Mouse (Mus musculus) small intestine, adult 2 months (tissue): ENCODE measurements around the gene Ogg1. TPM values are rescaled to one million over a fixed set of nuclear protein-coding genes. Genes with fewer than 3 reads are reported as not detected.

Experiments used
- H3K27ac ChIP-seq: fragments of 200-500 bp; 2 replicates; pipeline ENCODE4 v1.5.1; 2012; ENCODE audit warnings: low read depth, low read length, control low read depth, inconsistent platforms; ENCODE audit not compliant: insufficient read depth
- H3K27me3 ChIP-seq: fragments of 200-500 bp; 2 replicates; pipeline ENCODE4 v1.6.1; 2012; ENCODE audit warnings: mild to moderate bottlenecking, moderate library complexity, low read length, inconsistent platforms; ENCODE audit not compliant: control insufficient read depth, insufficient read depth
- H3K36me3 ChIP-seq: fragments of 200-500 bp; 2 replicates; pipeline ENCODE4 v1.6.1; 2012; ENCODE audit warnings: mild to moderate bottlenecking, low read length, control low read depth, inconsistent platforms; ENCODE audit not compliant: control insufficient read depth, insufficient read depth
- H3K4me1 ChIP-seq: fragments of 200-500 bp; 2 replicates; pipeline ENCODE4 v1.6.1; 2012; ENCODE audit warnings: low read length, inconsistent platforms, mixed read lengths; ENCODE audit not compliant: control insufficient read depth, insufficient read depth, insufficient read length
- H3K4me3 ChIP-seq: fragments of 200-500 bp; 2 replicates; pipeline ENCODE4 v1.5.1; 2012; ENCODE audit warnings: low read depth, mild to moderate bottlenecking, control low read depth, inconsistent platforms, low read length, moderate library complexity
- CTCF ChIP-seq: fragments of 200-500 bp; IDR thresholded peaks from 2 replicates; pipeline ENCODE4 v1.5.1; 2012; ENCODE audit warnings: low read depth, mild to moderate bottlenecking, control low read depth, inconsistent platforms, low read length, moderate library complexity, mixed read lengths; ENCODE audit not compliant: insufficient replicate concordance, insufficient read length; ENCODE audit errors: extremely low read depth
- POLR2A ChIP-seq: fragments of 200-500 bp; IDR thresholded peaks from 2 replicates; pipeline ENCODE4 v1.6.1; 2012; ENCODE audit warnings: low read depth, mild to moderate bottlenecking, control low read depth, inconsistent platforms, low read length, moderate library complexity
- WGBS: fragments of 180-500 bp; shearing (Covaris S2); methylation state at CpG from one replicate; pipeline ENCODE4 v1.1.7; 2018; 5-methylcytosine and 5-hydroxymethylcytosine counted together
- polyA plus RNA-seq: library from polyadenylated mRNA; depleted of rRNA; stranded (reverse); fragments of >200 nt; gene quantifications from 2 replicates; pipeline ENCODE4 v1.2.3, GENCODE M21; 2012

Gene Ogg1
- polyA plus RNA-seq, 1 experiment = 10.9 TPM

DNA sequence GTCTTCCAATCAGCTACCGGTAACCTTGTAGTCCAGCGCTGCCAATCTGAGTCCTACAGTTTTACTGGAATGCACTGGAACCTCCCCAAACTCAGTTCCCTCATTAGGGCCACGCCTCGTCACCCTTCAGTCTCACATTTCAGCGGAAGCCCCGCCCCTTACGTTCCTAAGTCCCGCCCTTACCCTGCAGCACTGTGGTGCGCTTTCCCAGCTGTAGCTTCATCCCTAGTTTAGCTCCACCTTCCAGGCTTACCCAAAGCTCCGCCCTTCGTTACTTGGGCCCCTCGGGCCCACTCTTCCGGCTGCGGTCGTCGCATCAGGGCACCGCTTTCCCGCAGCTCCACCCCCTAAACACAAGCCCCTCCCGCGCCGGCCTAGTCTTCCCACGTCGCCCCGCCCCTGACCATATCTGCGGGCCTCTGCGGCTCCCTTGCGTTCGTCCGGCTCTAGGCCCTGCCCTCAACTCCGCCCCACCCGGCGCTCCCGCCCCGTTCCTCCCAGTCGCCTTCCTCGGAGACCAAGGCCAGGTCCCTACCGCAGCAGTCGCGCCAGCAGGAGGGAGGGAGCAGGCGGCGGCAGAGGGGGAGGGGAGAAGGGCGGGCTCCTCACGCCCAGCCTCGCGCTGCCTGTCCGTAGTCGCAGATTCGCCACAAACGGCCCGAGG is 20.3 kb upstream of the Ogg1 start:
- H3K36me3 ChIP-seq = peaks cover 13% of the 10 kb centered on the region
- peak overlapping the region; percentile 99 for H3K27ac ChIP-seq
- peak; percentile 40; the same call in 1 of the 2 replicates for TF ChIP-seq POLR2A
- no peak for TF ChIP-seq CTCF
- under 1% methylated on average over 50 of the region's 50 CpGs for WGBS
- no peaks in the 10 kb centered on the region for H3K27me3 ChIP-seq
- H3K4me1 ChIP-seq = no peaks in the 10 kb centered on the region; the same call in 1 of the 2 replicates
- H3K4me3 ChIP-seq = peak overlapping the region; percentile 97

GRCm38 (mm10) chr6:113306986-113307349 is 19.8 kb upstream of the Ogg1 start, which contains the start of gene Brpf1:
TSS of gene Brpf1 (plus strand) at chr6:113307137.
- TF ChIP-seq CTCF = no peak
- TF ChIP-seq POLR2A = no peak; the same call in 1 of the 2 replicates
- Histone ChIP-seq H3K27ac (peak within 1 kb of the TSS; percentile 99), H3K4me1 (no peaks in the 10 kb centered on the region; the same call in 1 of the 2 replicates), H3K36me3 (peaks cover 13% of the 10 kb centered on the region), H3K4me3 (peak within 1 kb of the TSS; percentile 97), H3K27me3 (no peaks in the 10 kb centered on the region)
- WGBS = under 1% methylated on average over 32 of the region's 32 CpGs

DNA sequence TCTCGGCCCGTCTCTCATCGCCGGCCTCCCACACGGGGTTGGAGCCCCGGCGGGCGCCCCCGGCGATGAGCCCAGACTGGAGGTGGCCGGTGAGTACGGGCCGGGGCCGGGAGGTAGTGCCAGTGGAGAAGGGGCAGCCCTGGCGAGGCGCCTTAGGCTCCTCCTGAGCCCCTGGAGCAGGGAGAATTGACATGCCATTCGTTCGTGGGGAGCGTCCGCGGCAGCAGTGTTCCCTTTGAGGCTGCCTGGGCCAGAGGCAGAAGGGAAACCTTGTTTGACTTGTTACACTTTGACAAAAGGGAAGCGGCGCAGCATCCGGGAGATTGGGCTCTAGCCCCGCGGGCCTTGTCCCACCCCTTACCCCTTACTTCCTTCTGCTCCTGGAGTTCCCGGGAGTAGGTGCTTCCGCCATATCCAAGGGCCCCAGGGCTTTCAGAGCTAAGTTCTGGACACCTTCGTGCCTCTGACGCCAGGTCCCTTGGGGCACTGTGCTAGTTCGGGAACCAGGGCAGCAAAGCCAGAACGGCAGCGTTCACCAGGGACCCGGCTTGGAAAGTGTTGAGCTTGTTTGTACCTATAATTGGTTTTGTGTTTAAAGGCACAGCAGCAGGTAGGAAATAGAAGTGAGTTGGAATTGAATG is 19.2 kb upstream of the Ogg1 start:
- peak overlapping the region; percentile 99 for H3K27ac ChIP-seq
- TF ChIP-seq CTCF = no peak
- no peak; the same call in 1 of the 2 replicates for TF ChIP-seq POLR2A
- no peaks in the 10 kb centered on the region for H3K27me3 ChIP-seq
- H3K36me3 ChIP-seq = peaks cover 13% of the 10 kb centered on the region
- under 1% methylated on average over 34 of the region's 34 CpGs for WGBS
- H3K4me3 ChIP-seq = peak overlapping the region; percentile 97
- peaks cover under 1% of the 10 kb centered on the region; the same call in 1 of the 2 replicates for H3K4me1 ChIP-seq

- peak overlapping the region; percentile 99 for H3K27ac ChIP-seq
- H3K27me3 ChIP-seq = no peaks in the 10 kb centered on the region
- 5% methylated on average over 5 of the region's 5 CpGs for WGBS
- no peak for TF ChIP-seq CTCF
- TF ChIP-seq POLR2A = no peak
- H3K36me3 ChIP-seq = peaks cover 15% of the 10 kb centered on the region
- H3K4me1 ChIP-seq = peaks cover 2% of the 10 kb centered on the region; the same call in 1 of the 2 replicates
- peak overlapping the region; percentile 97 for H3K4me3 ChIP-seq
These were observed 18.6 kb upstream of the Ogg1 start for GRCm38 (mm10) chr6:113308141-113308540.

DNA sequence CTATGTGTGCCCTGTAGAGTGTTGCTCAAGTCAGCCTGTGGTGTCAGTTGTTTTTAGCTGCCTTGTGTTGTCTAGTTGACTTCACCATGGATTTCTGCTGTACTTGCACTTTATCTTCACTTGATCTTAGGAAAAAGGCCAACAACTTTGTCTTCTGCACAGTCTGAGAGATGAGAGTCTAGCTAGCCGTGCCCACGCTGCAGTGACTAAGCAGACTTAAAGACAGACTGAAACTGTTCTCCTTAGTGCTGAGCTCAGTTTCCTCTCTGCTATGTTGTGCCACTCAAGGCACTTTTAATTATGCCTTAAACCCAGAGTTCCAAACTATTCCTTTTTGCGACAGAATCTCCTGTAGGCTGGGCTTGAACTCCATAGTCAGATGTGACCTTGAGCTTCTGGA is 10.8 kb upstream of the Ogg1 start:
- 91% methylated on average over 3 of the region's 3 CpGs for WGBS
- Histone ChIP-seq H3K27me3 (no peaks in the 10 kb centered on the region), H3K36me3 (peaks cover 65% of the 10 kb centered on the region), H3K4me3 (no peak overlapping the region), H3K4me1 (peaks cover 8% of the 10 kb centered on the region; the same call in 1 of the 2 replicates), H3K27ac (no peak overlapping the region)
- TF ChIP-seq POLR2A (no peak), CTCF (no peak)

GRCm38 (mm10) chr6:113329396-113329795 is 2.6 kb downstream of the Ogg1 start:
- H3K27me3 ChIP-seq = no peaks in the 10 kb centered on the region
- H3K27ac ChIP-seq = no peak overlapping the region
- H3K36me3 ChIP-seq = peaks cover 11% of the 10 kb centered on the region
- 93% methylated on average over 1 of the region's 1 CpGs for WGBS
- no peak overlapping the region for H3K4me3 ChIP-seq
- peaks cover 15% of the 10 kb centered on the region for H3K4me1 ChIP-seq
- TF ChIP-seq POLR2A = no peak
- TF ChIP-seq CTCF = no peak

- H3K36me3 ChIP-seq = peaks cover 15% of the 10 kb centered on the region; the same call in 1 of the 2 replicates
- H3K27ac ChIP-seq = no peak overlapping the region
- H3K27me3 ChIP-seq = no peaks in the 10 kb centered on the region
- peaks cover 16% of the 10 kb centered on the region for H3K4me1 ChIP-seq
- no peak overlapping the region for H3K4me3 ChIP-seq
- TF ChIP-seq POLR2A (no peak), CTCF (no peak)
- 46% methylated on average over 2 of the region's 2 CpGs for WGBS
These were observed 3.8 kb downstream of the Ogg1 start for GRCm38 (mm10) chr6:113330547-113330946.
